Mouse (Mus musculus): ENCODE measurements around the gene Rbfox1.

- TF ChIP-seq CTCF (IDR thresholded peaks at IDR 0.05; ENCODE audit: insufficient read depth, low read length), result no peak
- no peak for TF ChIP-seq POLR2A (IDR thresholded peaks at IDR 0.05; ENCODE audit: borderline replicate concordance, extremely low read depth, low read depth, low read length)
These were observed 1510.9 kb downstream of the Rbfox1 start for GRCm38 (mm10) chr16:7396101-7396500.

Data from lung, adult 2 months (tissue).